Mouse (Mus musculus) thymus, adult 2 months (tissue): ENCODE results near the gene Cend1. TPM values are rescaled to one million over a fixed set of nuclear protein-coding genes. Genes with fewer than 3 reads are reported as not detected.

Experiments used
- DNase-seq: peaks from one replicate; pipeline ENCODE4 v3.0.0; 2021
- H3K27ac ChIP-seq: fragments of 200-500 bp; 2 replicates; pipeline ENCODE4 v1.5.1; 2012; ENCODE audit warnings: low read length, control low read depth; ENCODE audit not compliant: control insufficient read depth, insufficient read depth
- H3K27me3 ChIP-seq: fragments of 200-500 bp; 2 replicates; pipeline ENCODE4 v1.6.1; 2012; ENCODE audit warnings: mild to moderate bottlenecking, low read length, moderate library complexity, mixed read lengths; ENCODE audit not compliant: control insufficient read depth, insufficient read depth
- H3K36me3 ChIP-seq: fragments of 200-500 bp; 2 replicates; pipeline ENCODE4 v1.6.1; 2012; ENCODE audit warnings: mild to moderate bottlenecking, low read length, moderate library complexity; ENCODE audit not compliant: control insufficient read depth, insufficient read depth
- H3K4me1 ChIP-seq: fragments of 200-500 bp; replicated peaks from 2 replicates; pipeline ENCODE4 v1.6.1; 2012; ENCODE audit warnings: low read length; ENCODE audit not compliant: control insufficient read depth, insufficient read depth
- H3K4me3 ChIP-seq: fragments of 200-500 bp; 2 replicates; pipeline ENCODE4 v1.5.1; 2012; ENCODE audit warnings: mild to moderate bottlenecking, low read length, control low read depth, moderate library complexity; ENCODE audit not compliant: control insufficient read depth, insufficient read depth
- CTCF ChIP-seq: fragments of 200-500 bp; IDR thresholded peaks from 2 replicates; pipeline ENCODE4 v1.5.1; 2012; ENCODE audit warnings: mild to moderate bottlenecking, control low read depth, low read length, moderate library complexity, borderline replicate concordance; ENCODE audit not compliant: control insufficient read depth, poor library complexity, insufficient read depth; ENCODE audit errors: extremely low read depth
- POLR2A ChIP-seq: fragments of 200-500 bp; IDR thresholded peaks from 2 replicates; pipeline ENCODE4 v1.6.1; 2012; ENCODE audit warnings: mild to moderate bottlenecking, low read length, control low read depth, moderate library complexity; ENCODE audit not compliant: control insufficient read depth, poor library complexity, insufficient read depth; ENCODE audit errors: extremely low read depth
- WGBS: fragments of 180-500 bp; shearing (Covaris S2); methylation state at CpG from one replicate; pipeline ENCODE4 v1.1.7; 2018; 5-methylcytosine and 5-hydroxymethylcytosine counted together
- polyA plus RNA-seq: library from polyadenylated mRNA; depleted of rRNA; stranded (reverse); fragments of >200 nt; gene quantifications from 2 replicates; pipeline ENCODE4 v1.2.3, GENCODE M21; 2012

Gene Cend1
- polyA plus RNA-seq, 1 experiment = 0.63 TPM

DNA sequence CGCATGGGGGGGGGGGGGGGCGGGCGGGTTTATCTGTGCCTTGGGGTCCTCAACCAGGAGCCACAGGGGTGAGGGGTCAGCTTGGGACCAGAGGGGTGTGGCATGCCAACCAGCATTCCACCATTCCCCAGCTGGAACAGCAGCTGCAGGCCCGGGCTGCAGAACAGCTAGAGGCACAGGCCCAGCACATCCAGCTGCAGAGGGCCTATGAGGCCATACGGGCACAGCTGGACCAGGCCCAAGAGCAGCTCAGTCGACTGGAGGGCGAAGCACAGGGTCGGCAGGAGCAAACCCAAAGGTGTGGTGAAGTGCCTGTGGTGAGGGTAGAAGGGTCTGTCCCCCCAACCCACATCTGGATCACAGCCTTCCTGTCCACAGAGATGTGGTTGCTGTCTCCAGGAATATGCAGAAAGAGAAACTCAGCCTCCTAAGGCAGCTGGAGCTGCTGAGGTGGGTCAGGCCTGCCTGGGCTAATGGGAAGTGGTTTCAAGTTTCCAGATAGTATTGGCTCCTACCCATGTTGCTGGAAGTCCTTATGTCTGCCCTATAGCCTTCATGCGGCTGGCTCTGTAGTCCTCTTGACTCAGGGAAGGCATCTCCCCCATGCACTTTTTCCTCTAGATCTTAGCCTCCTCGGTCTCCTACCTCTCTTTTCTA, 36.2 kb upstream of the Cend1 start:
- no peak for DNase-seq

DNA sequence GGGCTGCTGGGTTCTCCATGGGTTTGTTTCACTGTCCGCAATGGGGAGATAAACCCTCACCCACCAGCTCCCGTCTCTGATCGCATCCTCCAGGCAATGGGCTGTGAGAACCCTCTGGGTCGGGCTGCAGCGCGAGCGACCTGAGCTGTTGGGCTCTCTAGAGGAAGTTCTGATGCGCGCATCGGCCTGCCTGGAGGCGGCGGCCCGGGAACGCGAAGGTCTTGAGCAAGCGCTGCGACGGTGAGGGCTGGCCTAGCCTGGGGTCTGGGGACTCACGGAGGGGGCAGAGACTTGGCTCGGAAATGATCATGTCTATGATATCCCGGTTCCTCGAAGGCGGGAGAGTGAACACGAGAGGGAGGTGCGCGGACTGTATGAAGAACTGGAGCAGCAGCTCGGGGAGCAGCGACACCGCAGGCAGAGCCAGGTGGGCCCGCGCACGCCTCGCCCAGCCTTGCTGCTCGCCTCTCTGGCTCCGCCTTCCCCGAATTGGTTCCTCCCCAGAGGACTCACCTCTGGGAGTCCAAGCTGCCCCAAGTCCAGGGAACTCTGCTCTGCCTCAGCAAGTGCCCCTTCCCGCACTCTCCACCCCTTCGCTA, 35.4 kb upstream of the Cend1 start:
- H3K27me3 ChIP-seq = peaks cover 2% of the 10 kb centered on the region; the same call in 1 of the 2 replicates
- DNase-seq = no peak
- no peaks in the 10 kb centered on the region for H3K36me3 ChIP-seq
- H3K4me3 ChIP-seq = no peak overlapping the region
- peaks cover 30% of the 10 kb centered on the region for H3K4me1 ChIP-seq
- TF ChIP-seq POLR2A = no peak
- TF ChIP-seq CTCF = no peak
- H3K27ac ChIP-seq = no peak overlapping the region
- 11% methylated on average over 38 of the region's 38 CpGs for WGBS

More for the DNA sequence above, 36.2 kb upstream of the Cend1 start:
- TF ChIP-seq POLR2A = no peak
- TF ChIP-seq CTCF = no peak
- Histone ChIP-seq H3K27ac (no peak overlapping the region), H3K27me3 (peaks cover 2% of the 10 kb centered on the region; the same call in 1 of the 2 replicates), H3K36me3 (0 out of 2 replicates have a peak, but pooled peaks cover 3% of the 10 kb centered on the region), H3K4me1 (peaks cover 30% of the 10 kb centered on the region), H3K4me3 (no peak overlapping the region)
- WGBS = 55% methylated on average over 10 of the region's 10 CpGs

DNA sequence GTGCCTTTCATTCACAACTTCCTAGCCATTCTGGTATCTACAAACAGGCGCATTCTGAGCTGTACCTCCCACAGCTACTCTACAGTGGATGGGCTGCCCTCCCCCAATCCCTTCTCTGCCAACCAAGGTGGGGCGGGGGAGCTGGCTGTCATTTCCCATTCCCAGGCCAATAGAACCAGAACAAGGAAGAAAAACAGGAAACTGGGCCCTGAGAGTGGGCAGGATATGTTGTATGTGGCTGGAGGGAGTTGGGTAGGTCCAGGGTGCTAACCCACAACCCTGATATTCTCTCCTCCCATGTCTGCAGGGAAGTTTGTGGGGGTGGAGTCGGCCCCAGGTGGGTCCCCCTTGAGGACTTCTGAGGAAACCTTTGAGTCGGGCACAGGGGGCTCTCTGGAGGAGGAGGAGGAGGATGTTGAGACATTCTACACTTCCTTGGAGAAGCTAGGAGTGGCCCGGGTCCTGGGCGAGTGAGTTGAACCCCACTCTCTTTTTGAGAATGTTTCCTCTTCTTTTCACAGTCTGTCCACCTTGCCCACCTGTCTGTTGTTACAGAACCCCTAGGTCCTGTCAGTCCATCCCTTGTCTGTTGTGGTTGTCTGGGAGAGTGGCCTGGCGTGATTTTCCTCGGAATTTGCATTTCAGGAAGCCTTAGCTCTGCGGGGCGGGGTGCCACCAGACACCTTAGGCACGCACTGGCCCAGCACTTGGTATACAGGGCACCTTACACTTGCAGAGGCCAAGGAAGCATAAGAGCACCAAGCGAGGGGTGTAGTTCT, 34.7 kb upstream of the Cend1 start:
- TF ChIP-seq CTCF = no peak
- no peak for TF ChIP-seq POLR2A
- 50% methylated on average over 12 of the region's 12 CpGs for WGBS
- peaks cover 2% of the 10 kb centered on the region; the same call in 1 of the 2 replicates for H3K27me3 ChIP-seq
- no peak overlapping the region for H3K27ac ChIP-seq
- no peaks in the 10 kb centered on the region for H3K36me3 ChIP-seq
- peaks cover 28% of the 10 kb centered on the region for H3K4me1 ChIP-seq
- H3K4me3 ChIP-seq = no peak overlapping the region
- no peak for DNase-seq

GRCm38 (mm10) chr7:141462333-141462821, 33.1 kb upstream of the Cend1 start:
- TF ChIP-seq CTCF = no peak
- Histone ChIP-seq H3K4me3 (no peak overlapping the region), H3K27me3 (peaks cover 2% of the 10 kb centered on the region; the same call in 1 of the 2 replicates), H3K4me1 (peaks cover 14% of the 10 kb centered on the region), H3K27ac (no peak overlapping the region), H3K36me3 (no peaks in the 10 kb centered on the region)
- 59% methylated on average over 5 of the region's 5 CpGs for WGBS
- no peak for DNase-seq

GRCm38 (mm10) chr7:141461521-141462332, 32.4 kb upstream of the Cend1 start:
- no peak for DNase-seq
- Histone ChIP-seq H3K27me3 (peaks cover 2% of the 10 kb centered on the region; the same call in 1 of the 2 replicates), H3K36me3 (no peaks in the 10 kb centered on the region), H3K4me1 (peaks cover 11% of the 10 kb centered on the region), H3K27ac (no peak overlapping the region), H3K4me3 (peak overlapping the region; percentile 12; the same call in 1 of the 2 replicates)
- TF ChIP-seq POLR2A = no peak
- TF ChIP-seq CTCF = 0 out of 2 replicates have a peak, but pooled peaks have one; percentile 28
- WGBS = 10% methylated on average over 58 of the region's 59 CpGs
